Mouse (Mus musculus) MEL (cell line): ENCODE results near the gene Opa1. TPM values are rescaled to one million over a fixed set of nuclear protein-coding genes. Genes with fewer than 3 reads are reported as not detected.

ENCODE experiments used
- DNase-seq: peaks from one replicate; pipeline ENCODE4 v3.0.0; 2011; ENCODE audit warnings: low read depth, low spot score
- H3K27ac ChIP-seq: 2 replicates; pipeline ENCODE4 v1.5.1; 2012; ENCODE audit warnings: low read depth, mild to moderate bottlenecking, control low read depth, low read length, moderate library complexity; ENCODE audit not compliant: control insufficient read depth
- H3K27me3 ChIP-seq, 2 experiments: fragments of 150-350 bp in 1 of 2; sonication (generic) in 1 of 2; 2 replicates each; pipeline ENCODE4 v1.6.1; 2012; ENCODE audit warnings: low read length in 2 of 2, mild to moderate bottlenecking in 2 of 2, improper control_type of control experiment in 1 of 2, moderate library complexity in 1 of 2; ENCODE audit not compliant: insufficient read depth in 2 of 2, control insufficient read depth in 1 of 2
- H3K36me3 ChIP-seq, 2 experiments: 2 replicates each; pipeline ENCODE4 v1.6.1; 2012 to 2014; ENCODE audit warnings: low read length in 2 of 2, improper control_type of control experiment in 1 of 2, inconsistent platforms in 1 of 2, mild to moderate bottlenecking in 1 of 2; ENCODE audit not compliant: insufficient read depth in 2 of 2, control insufficient read depth in 1 of 2
- H3K4me1 ChIP-seq, 2 experiments: fragments of 150-350 bp in 1 of 2; sonication (generic) in 1 of 2; 2 replicates each; pipeline ENCODE4 v1.6.1; 2012; ENCODE audit warnings: low read length in 2 of 2, improper control_type of control experiment in 1 of 2, mild to moderate bottlenecking in 1 of 2; ENCODE audit not compliant: insufficient read depth in 2 of 2, control insufficient read depth in 1 of 2
- H3K4me3 ChIP-seq, 2 experiments: fragments of 150-350 bp in 1 of 2; sonication (generic) in 1 of 2; 2 replicates each; pipeline ENCODE4 v1.5.1; 2012; ENCODE audit warnings: low read depth in 2 of 2, low read length in 2 of 2, mild to moderate bottlenecking in 2 of 2, moderate library complexity in 2 of 2, control low read depth in 1 of 2, improper control_type of control experiment in 1 of 2; ENCODE audit not compliant: control insufficient read depth in 1 of 2, insufficient read depth in 1 of 2
- H3K79me2 ChIP-seq: 2 replicates; pipeline ENCODE4 v1.6.1; 2012; ENCODE audit warnings: mild to moderate bottlenecking, low read length, moderate library complexity; ENCODE audit not compliant: control insufficient read depth, poor library complexity, insufficient read depth
- H3K9ac ChIP-seq: 2 replicates; pipeline ENCODE4 v1.6.1; 2012; ENCODE audit warnings: low read depth, mild to moderate bottlenecking, control low read depth, low read length, moderate library complexity; ENCODE audit not compliant: control insufficient read depth, poor library complexity, severe bottlenecking
- H3K9me3 ChIP-seq: fragments of 150-350 bp; sonication (generic); replicated peaks from 2 replicates; pipeline ENCODE4 v1.6.1; 2012; ENCODE audit warnings: mild to moderate bottlenecking, low read length, improper control_type of control experiment, moderate library complexity; ENCODE audit not compliant: insufficient read depth
- BHLHE40 ChIP-seq: IDR thresholded peaks from 2 replicates; pipeline ENCODE4 v1.6.1; 2012; ENCODE audit warnings: low read depth, mild to moderate bottlenecking, inconsistent platforms, low read length, improper control_type of control experiment, borderline replicate concordance
- CHD1 ChIP-seq: IDR thresholded peaks from 2 replicates; pipeline ENCODE4 v1.6.1; 2012; ENCODE audit warnings: low read depth, mild to moderate bottlenecking, inconsistent platforms, low read length, improper control_type of control experiment
- CHD2 ChIP-seq: IDR thresholded peaks from 2 replicates; pipeline ENCODE4 v1.6.1; 2011; ENCODE audit warnings: low read length, improper control_type of control experiment
- E2F4 ChIP-seq: IDR thresholded peaks from 2 replicates; pipeline ENCODE4 v1.6.1; 2011; ENCODE audit warnings: low read depth, low read length, improper control_type of control experiment, borderline replicate concordance
- EP300 ChIP-seq, 2 experiments: IDR thresholded peaks; 2 replicates each; pipeline ENCODE4 v1.6.1; 2011; ENCODE audit warnings: improper control_type of control experiment in 2 of 2, low read length in 2 of 2, low read depth in 1 of 2, mild to moderate bottlenecking in 1 of 2
- ETS1 ChIP-seq: IDR thresholded peaks from 2 replicates; pipeline ENCODE4 v1.6.1; 2012; ENCODE audit warnings: low read depth, mild to moderate bottlenecking, inconsistent platforms, low read length, improper control_type of control experiment, moderate library complexity
- MAX ChIP-seq: IDR thresholded peaks from 2 replicates; pipeline ENCODE4 v1.6.1; 2011; ENCODE audit warnings: low read length, improper control_type of control experiment
- POLR2A ChIP-seq, 2 experiments: IDR thresholded peaks; 2 replicates each; pipeline ENCODE4 v1.6.1; 2011 to 2012; ENCODE audit warnings: low read length in 2 of 2, mild to moderate bottlenecking in 2 of 2, control low read depth in 1 of 2, improper control_type of control experiment in 1 of 2, low read depth in 1 of 2, moderate library complexity in 1 of 2; ENCODE audit not compliant: control insufficient read depth in 1 of 2, insufficient read depth in 1 of 2, poor library complexity in 1 of 2
- TAL1 ChIP-seq: IDR thresholded peaks from 2 replicates; pipeline ENCODE4 v1.6.1; 2012; ENCODE audit warnings: mild to moderate bottlenecking, inconsistent platforms, low read length, moderate library complexity, mixed read lengths
- TBP ChIP-seq: IDR thresholded peaks from 2 replicates; pipeline ENCODE4 v1.8.0; 2011; ENCODE audit warnings: low read depth, low read length, improper control_type of control experiment
- TCF12 ChIP-seq: IDR thresholded peaks from 2 replicates; pipeline ENCODE4 v1.6.1; 2014; ENCODE audit warnings: low read depth, mild to moderate bottlenecking, inconsistent platforms, low read length, improper control_type of control experiment, moderate library complexity
- UBTF ChIP-seq: IDR thresholded peaks from 2 replicates; pipeline ENCODE4 v1.6.1; 2012; ENCODE audit warnings: low read depth, mild to moderate bottlenecking, inconsistent platforms, low read length, improper control_type of control experiment, moderate library complexity, borderline replicate concordance; ENCODE audit not compliant: insufficient read depth
- ZNF384 ChIP-seq: IDR thresholded peaks from 2 replicates; pipeline ENCODE4 v1.6.1; 2012; ENCODE audit warnings: low read depth, mild to moderate bottlenecking, inconsistent platforms, low read length, improper control_type of control experiment
- polyA plus RNA-seq, 2 experiments: library from polyadenylated mRNA; stranded (reverse) in 1 of 2; unstranded in 1 of 2; fragments of >175 nt in 1 of 2; fragments of >200 nt in 1 of 2; gene quantifications; 2 replicates each; pipeline versions ENCODE4 v1.2.1 to v1.2.4; 2012; ENCODE audit warnings: low replicate concordance in 2 of 2, low read depth in 1 of 2; ENCODE audit not compliant: insufficient read length in 2 of 2, insufficient read depth in 1 of 2, missing spikeins in 1 of 2
- total RNA-seq: library from RNA; depleted of rRNA; stranded (reverse); fragments of 300-350 nt; gene quantifications from 2 replicates; pipeline ENCODE4 v1.2.3, GENCODE M21; 2012

The Opa1 gene
- total and polyA plus RNA-seq, 3 experiments = 43.4 to 56.1 (median 45.6) TPM

GRCm38 (mm10) chr16:29689187-29689819 is 110.2 kb downstream of the Opa1 start:
- Histone ChIP-seq H3K4me3 (no peak overlapping the region), H3K27me3 (no peaks in the 10 kb centered on the region; a peak in 1 of 4 replicates), H3K36me3 (peaks cover 0 to 5% of the 10 kb centered on the region in 2 experiments; a peak in 2 of 4 replicates), H3K4me1 (peaks cover 0 to 5% of the 10 kb centered on the region in 2 experiments; a peak in 2 of 4 replicates), H3K27ac (no peak overlapping the region; the same call in 1 of the 2 replicates), H3K9me3 (no peaks in the 10 kb centered on the region), H3K9ac (no peak overlapping the region), H3K79me2 (no peaks in the 10 kb centered on the region)
- DNase-seq = peak; percentile 81
- TF ChIP-seq MAX (no peak), BHLHE40 (no peak), EP300 (IDR thresholded peaks at IDR 0.05; ENCODE audit: low read depth in 1 of 2, low read length in 2 of 2) (peak in 1 of 2 experiments; percentile 39; a peak in 1 of 4 replicates), ZNF384 (peak; percentile 53; the same call in 1 of the 2 replicates), UBTF (peak; percentile 91; the same call in 1 of the 2 replicates), TBP (peak; percentile 95), TAL1 (peak; percentile 6; the same call in 1 of the 2 replicates)

GRCm38 (mm10) chr16:29693025-29693682 is 114.0 kb downstream of the Opa1 start:
- Histone ChIP-seq H3K9me3 (no peaks in the 10 kb centered on the region), H3K27me3 (no peaks in the 10 kb centered on the region; a peak in 2 of 4 replicates), H3K4me1 (peaks cover 0 to 5% of the 10 kb centered on the region in 2 experiments; a peak in 2 of 4 replicates), H3K27ac (no peak overlapping the region), H3K79me2 (no peaks in the 10 kb centered on the region), H3K9ac (no peak overlapping the region), H3K4me3 (no peak overlapping the region), H3K36me3 (peaks cover 0 to 5% of the 10 kb centered on the region in 2 experiments; a peak in 2 of 4 replicates)
- no peak for TF ChIP-seq TCF12
- no peak for DNase-seq

DNA sequence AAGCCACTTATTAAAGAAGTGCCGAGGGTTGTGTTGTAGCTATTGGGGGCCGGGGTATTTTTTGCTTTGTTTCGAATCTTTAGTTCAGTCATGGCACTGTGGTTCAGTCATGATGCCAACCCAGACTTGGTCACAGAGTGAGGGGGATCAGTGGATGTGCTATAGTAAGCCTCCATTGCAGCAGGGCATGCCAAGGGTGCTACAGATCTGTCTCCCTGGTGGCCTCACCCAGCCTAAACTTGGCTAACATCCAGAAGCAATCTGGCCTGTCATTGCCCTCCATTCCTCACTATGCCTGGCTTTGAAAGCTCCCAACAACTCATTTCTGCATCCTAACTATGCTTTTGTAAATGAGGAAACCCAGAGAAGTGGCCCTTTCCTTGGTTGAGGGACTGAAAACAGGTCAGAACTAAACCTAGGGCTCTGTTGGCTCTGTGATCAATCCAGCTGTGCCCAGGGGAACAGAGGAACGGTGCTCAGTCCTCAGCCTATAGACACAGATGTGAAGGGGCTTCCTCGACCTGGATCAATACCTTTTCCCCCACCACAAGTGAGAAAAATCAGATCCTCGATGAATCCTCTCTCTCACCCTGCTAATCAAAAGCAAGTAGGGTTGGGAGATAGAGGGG is 114.8 kb downstream of the Opa1 start:
- no peaks in the 10 kb centered on the region for H3K9me3 ChIP-seq
- no peak overlapping the region for H3K9ac ChIP-seq
- no peak for TF ChIP-seq POLR2A (IDR thresholded peaks at IDR 0.05; ENCODE audit: control insufficient read depth in 1 of 2, insufficient read depth in 1 of 2, low read depth in 1 of 2, low read length in 2 of 2, poor library complexity in 1 of 2)
- TF ChIP-seq TBP = no peak
- TF ChIP-seq CHD1 = no peak
- no peak for TF ChIP-seq E2F4
- no peak for TF ChIP-seq BHLHE40
- TF ChIP-seq CHD2 = no peak
- no peak for TF ChIP-seq EP300 (IDR thresholded peaks at IDR 0.05; ENCODE audit: low read depth in 1 of 2, low read length in 2 of 2)
- no peak for TF ChIP-seq ETS1
- TF ChIP-seq, all 39 proteins: peak for 0
- Histone ChIP-seq H3K27me3 (no peaks in the 10 kb centered on the region; a peak in 2 of 4 replicates), H3K79me2 (no peaks in the 10 kb centered on the region), H3K4me1 (peaks cover 0 to 4% of the 10 kb centered on the region in 2 experiments; a peak in 2 of 4 replicates), H3K27ac (no peak overlapping the region), H3K4me3 (no peak overlapping the region), H3K36me3 (peaks cover 0 to 4% of the 10 kb centered on the region in 2 experiments; a peak in 2 of 4 replicates)
- DNase-seq = no peak
